8 mouse cellular contexts compared by ENCODE assay signal in the genomic region with DNA sequence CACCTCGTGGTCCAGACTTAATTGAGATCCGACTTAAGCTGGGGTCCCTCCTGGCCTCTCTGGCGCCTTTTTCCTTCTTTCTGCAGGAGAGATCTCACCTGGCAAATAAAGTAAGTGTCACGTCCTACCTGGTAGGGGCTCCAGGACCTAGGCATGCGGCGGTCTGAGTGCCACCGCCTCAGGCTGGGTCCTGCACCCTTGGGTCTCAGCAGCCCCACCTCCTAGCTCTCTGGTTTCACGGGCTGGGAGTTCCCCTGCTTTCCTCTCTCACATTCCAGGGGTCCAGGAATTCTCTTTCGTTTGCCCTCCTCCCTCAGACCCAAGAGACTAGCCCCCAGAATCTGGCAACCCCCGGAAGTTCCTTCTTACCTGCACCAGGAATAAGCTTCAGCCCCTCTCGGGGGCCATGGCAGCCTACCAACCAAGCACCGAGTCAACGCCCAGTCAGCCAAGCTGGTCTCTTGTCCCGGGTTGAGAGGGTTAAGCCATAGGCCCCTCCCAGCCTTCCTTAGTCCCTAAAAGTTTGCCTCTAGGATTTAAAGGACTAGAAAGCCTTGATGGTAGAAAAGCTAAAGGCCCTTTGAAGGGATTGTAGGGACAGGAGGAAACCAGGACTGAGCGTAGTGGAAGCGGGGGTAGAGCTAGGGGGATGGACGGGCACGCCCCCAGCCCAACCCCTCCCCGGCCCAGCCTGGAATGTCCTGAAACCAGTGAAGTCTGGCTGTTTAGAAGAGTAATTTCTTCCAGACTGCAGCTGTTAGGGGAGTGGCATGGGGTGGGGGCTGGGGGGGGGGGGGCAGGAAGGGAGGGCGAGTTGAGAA. TPM values are rescaled to one million over a fixed set of nuclear protein-coding genes. Genes with fewer than 3 reads are reported as not detected.
A peak's percentile ranks its signal among the peaks of the same experiment; 100 is the strongest.
DNase-seq lines count a peak whose midpoint lies in the region; ATAC-seq and TF ChIP-seq lines count a peak whose summit lies in the region.

A gene (minus strand): TSS at position 771 of the 821 bp plus-strand sequence.

- H3K9me3 ChIP-seq in forebrain, embryonic 14.5 days (replicated peaks; ENCODE audit: control insufficient read depth, low read length) = no peaks in the 10 kb centered on the region
- no peaks in the 10 kb centered on the region for H3K9me3 ChIP-seq in limb, embryonic 13.5 days
- no peaks in the 10 kb centered on the region for H3K9me3 ChIP-seq in midbrain, postnatal 0 days (ENCODE audit: low read length)

- no peak within 1 kb of the TSS for H3K27ac ChIP-seq in forebrain, embryonic 14.5 days (ENCODE audit: low read depth, low read length)
- H3K27ac ChIP-seq in limb, embryonic 13.5 days = peak within 1 kb of the TSS; percentile 89
- H3K27ac ChIP-seq in midbrain, postnatal 0 days (ENCODE audit: low read depth, low read length) = no peak within 1 kb of the TSS

- peak; percentile 79 for ATAC-seq in forebrain, embryonic 14.5 days
- peak; percentile 96 for ATAC-seq in limb, embryonic 13.5 days (ENCODE audit: low FRiP score, low read depth)
- ATAC-seq in midbrain, postnatal 0 days (ENCODE audit: low FRiP score) = peak; percentile 58; the same call in 1 of the 2 replicates

- no peaks in the 10 kb centered on the region for H3K27me3 ChIP-seq in forebrain, embryonic 14.5 days (replicated peaks; ENCODE audit: control insufficient read depth, insufficient read depth, low read length)
- no peaks in the 10 kb centered on the region for H3K27me3 ChIP-seq in limb, embryonic 13.5 days
- no peaks in the 10 kb centered on the region for H3K27me3 ChIP-seq in midbrain, postnatal 0 days (ENCODE audit: insufficient read depth, low read length)

- no peaks in the 10 kb centered on the region for H3K36me3 ChIP-seq in forebrain, embryonic 14.5 days (ENCODE audit: control insufficient read depth, insufficient read depth, low read length)
- no peaks in the 10 kb centered on the region for H3K36me3 ChIP-seq in limb, embryonic 13.5 days
- no peaks in the 10 kb centered on the region for H3K36me3 ChIP-seq in midbrain, postnatal 0 days (ENCODE audit: insufficient read depth, low read length)

- no peak for TF ChIP-seq CTCF in midbrain, postnatal 0 days (IDR thresholded peaks at IDR 0.05)

- H3K4me3 ChIP-seq in forebrain, embryonic 14.5 days (ENCODE audit: low read depth, low read length) = peak within 1 kb of the TSS; percentile 16; the same call in 1 of the 2 replicates
- peak within 1 kb of the TSS; percentile 54 for H3K4me3 ChIP-seq in limb, embryonic 13.5 days
- H3K4me3 ChIP-seq in midbrain, postnatal 0 days (ENCODE audit: low read depth, low read length) = peak within 1 kb of the TSS; percentile 28

- H3K4me1 ChIP-seq in forebrain, embryonic 14.5 days (ENCODE audit: control insufficient read depth, insufficient read depth, low read length) = no peaks in the 10 kb centered on the region
- peaks cover 21% of the 10 kb centered on the region for H3K4me1 ChIP-seq in limb, embryonic 13.5 days
- no peaks in the 10 kb centered on the region for H3K4me1 ChIP-seq in midbrain, postnatal 0 days (ENCODE audit: insufficient read depth, low read length)

- peak within 1 kb of the TSS; percentile 2; the same call in 1 of the 2 replicates for H3K9ac ChIP-seq in forebrain, embryonic 14.5 days (ENCODE audit: low read length)
- H3K9ac ChIP-seq in limb, embryonic 13.5 days = peak within 1 kb of the TSS; percentile 65
- no peak within 1 kb of the TSS for H3K9ac ChIP-seq in midbrain, postnatal 0 days (replicated peaks; ENCODE audit: low read length, poor library complexity, severe bottlenecking)

- WGBS in forebrain, embryonic 14.5 days = 2% methylated on average over 19 of the region's 20 CpGs
- WGBS in limb, embryonic 13.5 days = under 1% methylated on average over 19 of the region's 20 CpGs
- 2% methylated on average over 18 of the region's 20 CpGs for WGBS in midbrain, postnatal 0 days

- peak within 1 kb of the TSS; percentile 44 for H3K4me2 ChIP-seq in forebrain, embryonic 14.5 days (ENCODE audit: low read length)
- H3K4me2 ChIP-seq in limb, embryonic 13.5 days (replicated peaks) = peak within 1 kb of the TSS; percentile 71
- H3K4me2 ChIP-seq in midbrain, postnatal 0 days (ENCODE audit: low read depth, low read length, poor library complexity, severe bottlenecking) = peak within 1 kb of the TSS; percentile 49

- peak; percentile 80 for DNase-seq in ovary, adult 18-20 months (ENCODE audit: low spot score)
- no peak for DNase-seq in ovary, postnatal 14 days (ENCODE audit: low spot score)
- DNase-seq in forebrain, embryonic 14.5 days (ENCODE audit: low spot score) = peak; percentile 29
- peak; percentile 70 for DNase-seq in heart, postnatal 4 days
- DNase-seq in midbrain, postnatal 0 days (ENCODE audit: low spot score) = peak; percentile 16
- DNase-seq in spleen, postnatal 36 days (ENCODE audit: low spot score in 2 of 2) = no peak
- DNase-seq in cerebellum, adult 9-11 months = no peak

RNA-seq across cellular contexts. Expression of the gene that starts here (rescaled TPM):
- polyA plus RNA-seq in forebrain, embryonic 14.5 days (2014; fragmentation: Nextera tagmentation; extraction: Ambion mirVana) = 5.6 and 5.9 TPM in 2 replicates
- 10 to 100 TPM; 13.6 to 14.0 TPM for total RNA-seq in heart, postnatal 4 days (2021)
- polyA plus RNA-seq in limb, embryonic 13.5 days (2015; fragmentation: Nextera tagmentation; extraction: Ambion mirVana) = 70.9 and 74.3 TPM in 2 replicates
- total RNA-seq in midbrain, postnatal 0 days (2014; rRNA removed) = 6.6 and 9.7 TPM in 2 replicates
- polyA plus RNA-seq in midbrain, postnatal 0 days (2015; fragmentation: Nextera tagmentation; extraction: Ambion mirVana) = 8.3 and 8.5 TPM in 2 replicates

Comparison
In these comparisons a context has a peak if more than half of its experiments do, and no peak if none do; other contexts are left out.
1. DNase-seq: peak in ovary, adult 18-20 months (single experiment), forebrain, embryonic 14.5 days (single experiment), heart, postnatal 4 days (single experiment) and midbrain, postnatal 0 days (single experiment); none in ovary, postnatal 14 days (single experiment), spleen, postnatal 36 days (0 of 2) and cerebellum, adult 9-11 months (single experiment).
2. Peak in every context shown above with its lines, with median percentiles within 50 percentile points of each other: ATAC-seq, H3K4me2 ChIP-seq and H3K4me3 ChIP-seq.